Mouse (Mus musculus) heart, embryonic 10.5 days (tissue): Measurements from ENCODE around the gene Bbs9. TPM values are rescaled to one million over a fixed set of nuclear protein-coding genes. Genes with fewer than 3 reads are reported as not detected.
A peak's percentile ranks its signal among the peaks of the same experiment; 100 is the strongest.

Experiments used
- DNase-seq: peaks from one replicate; pipeline ENCODE4 v3.0.0-alpha.2; 2017; ENCODE audit warnings: low spot score
- H3K27ac ChIP-seq: fragments of 300-500 bp; sonication (generic); 2 replicates; pipeline ENCODE4 v1.5.1; 2016; ENCODE audit warnings: mild to moderate bottlenecking
- H3K27me3 ChIP-seq: fragments of 300-500 bp; sonication (generic); 2 replicates; pipeline ENCODE4 v1.6.1; 2016; ENCODE audit warnings: mild to moderate bottlenecking; ENCODE audit not compliant: poor library complexity, insufficient read depth, severe bottlenecking
- H3K36me3 ChIP-seq: fragments of 300-500 bp; sonication (generic); 2 replicates; pipeline ENCODE4 v1.6.1; 2016; ENCODE audit warnings: mild to moderate bottlenecking, moderate library complexity
- H3K4me1 ChIP-seq: fragments of 300-500 bp; sonication (generic); 2 replicates; pipeline ENCODE4 v1.6.1; 2016; ENCODE audit warnings: mild to moderate bottlenecking
- H3K4me3 ChIP-seq: fragments of 300-500 bp; sonication (generic); 2 replicates; pipeline ENCODE4 v1.5.1; 2016; ENCODE audit warnings: mild to moderate bottlenecking, moderate library complexity
- H3K9me3 ChIP-seq: fragments of 300-500 bp; sonication (generic); 2 replicates; pipeline ENCODE4 v1.6.1; 2016; ENCODE audit warnings: mild to moderate bottlenecking, moderate library complexity
- WGBS: fragments of 180-500 bp; shearing (Covaris S2); methylation state at CpG from one replicate; pipeline ENCODE4 v1.1.7; 2016; 5-methylcytosine and 5-hydroxymethylcytosine counted together
- polyA plus RNA-seq: library from polyadenylated mRNA; unstranded; fragments of >200 nt; fragmentation: Nextera tagmentation; extraction: Ambion mirVana; gene quantifications from 2 replicates; pipeline ENCODE4 v1.2.1, GENCODE M21; 2016

Bbs9 gene
- polyA plus RNA-seq, 1 experiment from 2014 or later = 6.7 TPM

GRCm38 (mm10) chr9:22732646-22733045 is 257.1 kb downstream of the Bbs9 start:
- Histone ChIP-seq H3K4me1 (no peaks in the 10 kb centered on the region), H3K27me3 (no peaks in the 10 kb centered on the region), H3K27ac (no peak overlapping the region), H3K36me3 (no peaks in the 10 kb centered on the region), H3K4me3 (no peak overlapping the region), H3K9me3 (no peaks in the 10 kb centered on the region)
- WGBS = 62% methylated on average over 1 of the region's 1 CpGs
- DNase-seq = no peak

DNA sequence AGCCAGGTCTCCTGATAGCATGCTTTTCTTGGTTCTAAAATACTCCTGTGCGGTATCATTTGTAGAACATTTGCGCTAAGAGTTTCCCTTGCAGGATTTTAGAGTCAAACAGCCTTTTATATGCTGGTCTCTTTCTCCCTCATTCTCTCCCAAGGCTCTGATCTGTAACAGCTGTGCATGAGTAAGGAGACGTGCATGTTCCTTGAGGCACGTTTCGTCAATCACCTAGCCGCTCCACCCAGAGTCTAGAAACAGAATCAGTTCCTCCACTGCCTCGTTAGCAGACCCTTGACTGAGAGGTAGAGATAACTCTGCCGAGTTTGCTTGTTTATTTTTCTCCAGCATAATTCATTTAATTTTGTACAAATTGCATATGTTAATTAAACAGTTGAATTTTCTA is 259.4 kb downstream of the Bbs9 start:
- H3K4me3 ChIP-seq = no peak overlapping the region
- no peaks in the 10 kb centered on the region for H3K27me3 ChIP-seq
- WGBS = 55% methylated on average over 8 of the region's 8 CpGs
- no peaks in the 10 kb centered on the region for H3K4me1 ChIP-seq
- no peaks in the 10 kb centered on the region for H3K36me3 ChIP-seq
- no peaks in the 10 kb centered on the region for H3K9me3 ChIP-seq
- H3K27ac ChIP-seq = no peak overlapping the region
- no peak for DNase-seq

- no peaks in the 10 kb centered on the region for H3K4me1 ChIP-seq
- WGBS = 73% methylated on average over 8 of the region's 8 CpGs
- no peak overlapping the region for H3K27ac ChIP-seq
- H3K4me3 ChIP-seq = no peak overlapping the region
- no peak for DNase-seq
- H3K27me3 ChIP-seq = no peaks in the 10 kb centered on the region
- no peaks in the 10 kb centered on the region for H3K9me3 ChIP-seq
- H3K36me3 ChIP-seq = no peaks in the 10 kb centered on the region
These were observed 259.9 kb downstream of the Bbs9 start for GRCm38 (mm10) chr9:22735385-22735784.

DNA sequence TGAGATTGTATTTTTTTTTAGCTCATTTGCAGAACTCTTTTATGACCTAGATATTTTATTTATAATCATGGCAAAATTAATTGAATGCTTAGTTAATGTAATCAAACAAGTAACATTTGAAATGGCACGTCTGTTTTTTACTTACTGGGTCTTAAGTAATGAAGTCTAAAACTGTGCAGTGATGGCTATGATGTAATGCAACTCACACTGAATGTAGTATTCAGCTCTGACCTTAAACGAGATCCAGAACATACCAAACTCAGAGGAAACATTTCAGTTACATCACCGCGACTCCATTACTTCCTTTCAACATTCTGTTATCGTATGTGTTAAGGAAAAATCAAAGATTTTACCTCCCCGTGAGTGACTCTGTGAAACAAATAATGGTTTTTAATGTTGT is 262.4 kb downstream of the Bbs9 start:
- Histone ChIP-seq H3K27ac (no peak overlapping the region), H3K4me1 (no peaks in the 10 kb centered on the region), H3K9me3 (no peaks in the 10 kb centered on the region), H3K27me3 (no peaks in the 10 kb centered on the region), H3K4me3 (no peak overlapping the region), H3K36me3 (no peaks in the 10 kb centered on the region)
- DNase-seq = no peak
- WGBS = 78% methylated on average over 6 of the region's 6 CpGs

DNA sequence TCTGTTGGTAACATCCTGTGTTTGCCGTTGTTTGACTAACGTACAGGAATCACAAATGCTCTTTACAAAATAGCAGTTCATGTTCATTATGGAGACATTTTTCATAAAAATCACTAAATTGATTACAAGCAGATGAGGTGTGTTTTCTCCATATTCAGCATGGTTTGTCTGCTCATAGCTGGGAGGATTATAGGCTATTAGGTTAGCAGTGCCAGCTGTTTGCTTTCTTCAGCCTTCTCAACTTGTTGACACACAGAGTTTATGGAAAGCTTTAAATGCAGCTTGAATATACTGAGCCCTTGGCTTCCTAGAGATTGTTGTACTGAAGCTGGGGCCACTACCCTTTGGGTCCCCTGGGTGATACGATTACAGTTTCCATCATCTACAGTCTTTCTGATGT is 263.3 kb downstream of the Bbs9 start:
- 89% methylated on average over 3 of the region's 3 CpGs for WGBS
- Histone ChIP-seq H3K4me3 (no peak overlapping the region), H3K27ac (no peak overlapping the region), H3K36me3 (no peaks in the 10 kb centered on the region), H3K4me1 (no peaks in the 10 kb centered on the region), H3K27me3 (no peaks in the 10 kb centered on the region), H3K9me3 (no peaks in the 10 kb centered on the region)
- no peak for DNase-seq

DNA sequence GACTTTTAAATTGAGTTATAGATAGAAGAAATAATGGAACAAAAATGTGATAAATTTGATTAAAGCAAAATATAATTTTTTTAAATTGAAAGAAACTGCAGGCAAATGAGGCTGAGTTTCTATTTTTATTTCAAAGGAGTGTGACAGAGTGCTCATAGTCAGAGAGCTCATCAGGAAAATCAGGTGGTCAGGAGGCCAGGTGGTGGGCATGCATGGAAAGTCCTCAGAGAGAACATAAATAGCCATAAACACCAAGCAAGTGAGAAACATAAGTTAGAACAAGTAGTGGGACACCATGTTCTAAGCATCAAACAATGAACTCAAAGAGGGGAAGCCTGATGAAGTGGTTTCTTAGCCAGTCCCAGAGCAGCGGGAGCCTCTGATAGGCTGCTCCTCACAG is 266.5 kb downstream of the Bbs9 start:
- 81% methylated on average over 1 of the region's 1 CpGs for WGBS
- Histone ChIP-seq H3K36me3 (no peaks in the 10 kb centered on the region), H3K27ac (no peak overlapping the region)

DNA sequence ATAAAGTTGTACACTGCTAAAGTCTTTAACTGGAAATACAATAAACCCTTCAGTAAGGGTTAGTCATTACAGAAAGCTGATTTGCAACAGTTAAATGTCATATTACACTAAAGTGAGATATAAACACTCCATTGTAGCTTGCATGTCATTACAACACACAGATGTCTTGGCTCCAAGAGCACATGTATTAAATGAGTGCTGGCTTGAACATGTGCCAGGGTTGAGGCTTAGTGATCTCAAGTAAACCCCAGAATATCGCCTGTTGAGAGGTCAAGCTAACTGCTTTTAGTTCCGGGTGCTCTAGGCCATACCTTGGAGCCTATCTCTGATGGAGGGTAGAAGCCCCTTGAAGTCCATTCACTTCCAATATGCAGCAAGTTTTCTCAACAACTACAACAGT is 273.1 kb downstream of the Bbs9 start:
- WGBS = 79% methylated on average over 2 of the region's 2 CpGs
- no peaks in the 10 kb centered on the region for H3K9me3 ChIP-seq
- H3K27ac ChIP-seq = no peak overlapping the region
- no peak overlapping the region for H3K4me3 ChIP-seq
- peaks cover 17% of the 10 kb centered on the region for H3K4me1 ChIP-seq
- H3K27me3 ChIP-seq = no peaks in the 10 kb centered on the region
- DNase-seq = no peak
- H3K36me3 ChIP-seq = no peaks in the 10 kb centered on the region

More for the DNA sequence above, 266.5 kb downstream of the Bbs9 start:
- no peak for DNase-seq
- Histone ChIP-seq H3K4me1 (no peaks in the 10 kb centered on the region), H3K27me3 (no peaks in the 10 kb centered on the region), H3K4me3 (no peak overlapping the region), H3K9me3 (no peaks in the 10 kb centered on the region)

GRCm38 (mm10) chr9:22750779-22751545 is 275.4 kb downstream of the Bbs9 start:
- 64% methylated on average over 17 of the region's 17 CpGs for WGBS
- Histone ChIP-seq H3K4me3 (no peak overlapping the region), H3K27ac (peak overlapping the region; percentile 36; the same call in 1 of the 2 replicates), H3K9me3 (no peaks in the 10 kb centered on the region), H3K4me1 (peaks cover 17% of the 10 kb centered on the region), H3K27me3 (no peaks in the 10 kb centered on the region), H3K36me3 (no peaks in the 10 kb centered on the region)
- no peak for DNase-seq

- Histone ChIP-seq H3K27ac (no peak overlapping the region), H3K27me3 (no peaks in the 10 kb centered on the region), H3K36me3 (no peaks in the 10 kb centered on the region), H3K4me1 (peaks cover 17% of the 10 kb centered on the region), H3K9me3 (no peaks in the 10 kb centered on the region), H3K4me3 (no peak overlapping the region)
- DNase-seq = no peak
These were observed 276.0 kb downstream of the Bbs9 start for GRCm38 (mm10) chr9:22751546-22751929.

GRCm38 (mm10) chr9:22754081-22754672 is 278.7 kb downstream of the Bbs9 start:
- no peaks in the 10 kb centered on the region for H3K9me3 ChIP-seq
- H3K27ac ChIP-seq = no peak overlapping the region
- WGBS = 75% methylated on average over 6 of the region's 6 CpGs
- DNase-seq = no peak
- no peaks in the 10 kb centered on the region for H3K36me3 ChIP-seq
- no peaks in the 10 kb centered on the region for H3K27me3 ChIP-seq
- 0 out of 2 replicates have a peak, but pooled peaks cover 6% of the 10 kb centered on the region for H3K4me1 ChIP-seq
- no peak overlapping the region for H3K4me3 ChIP-seq

- Histone ChIP-seq H3K36me3 (no peaks in the 10 kb centered on the region), H3K4me1 (no peaks in the 10 kb centered on the region), H3K27ac (no peak overlapping the region), H3K27me3 (no peaks in the 10 kb centered on the region), H3K9me3 (no peaks in the 10 kb centered on the region), H3K4me3 (no peak overlapping the region)
- 69% methylated on average over 3 of the region's 3 CpGs for WGBS
- no peak for DNase-seq
These were observed 283.0 kb downstream of the Bbs9 start for GRCm38 (mm10) chr9:22758487-22758886.

DNA sequence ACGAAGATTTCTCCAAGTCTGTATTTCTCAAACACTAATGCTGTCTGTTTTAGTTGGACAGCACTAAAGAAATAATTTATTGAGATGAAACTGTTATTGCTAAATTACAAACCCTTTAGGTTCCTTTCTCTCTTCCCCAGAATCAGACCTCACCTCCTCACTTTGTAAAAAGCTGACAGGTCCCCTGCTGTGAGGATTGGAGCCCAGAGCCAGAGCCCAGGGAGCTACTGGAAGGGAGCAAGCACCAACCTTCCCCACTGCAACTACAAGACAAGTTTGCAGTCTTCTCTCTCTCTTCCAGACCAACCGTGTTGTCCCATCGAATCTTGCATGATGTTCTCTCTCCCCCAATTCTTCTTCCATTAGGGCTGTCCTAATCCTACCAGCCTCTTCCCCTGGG is 283.7 kb downstream of the Bbs9 start:
- 49% methylated on average over 3 of the region's 3 CpGs for WGBS
- H3K36me3 ChIP-seq = no peaks in the 10 kb centered on the region
- no peaks in the 10 kb centered on the region for H3K4me1 ChIP-seq
- no peak for DNase-seq
- no peak overlapping the region for H3K27ac ChIP-seq
- no peaks in the 10 kb centered on the region for H3K9me3 ChIP-seq
- no peaks in the 10 kb centered on the region for H3K27me3 ChIP-seq
- H3K4me3 ChIP-seq = no peak overlapping the region

GRCm38 (mm10) chr9:22760376-22760775 is 284.9 kb downstream of the Bbs9 start:
- no peak for DNase-seq
- H3K27ac ChIP-seq = no peak overlapping the region
- H3K4me3 ChIP-seq = no peak overlapping the region
- no peaks in the 10 kb centered on the region for H3K4me1 ChIP-seq
- no peaks in the 10 kb centered on the region for H3K9me3 ChIP-seq
- whole genome bisulfite sequencing = 79% methylated on average over 4 of the region's 4 CpGs
- no peaks in the 10 kb centered on the region for H3K36me3 ChIP-seq
- no peaks in the 10 kb centered on the region for H3K27me3 ChIP-seq

GRCm38 (mm10) chr9:22761487-22761886 is 286.0 kb downstream of the Bbs9 start:
- Histone ChIP-seq H3K36me3 (no peaks in the 10 kb centered on the region), H3K27ac (no peak overlapping the region), H3K9me3 (no peaks in the 10 kb centered on the region), H3K4me1 (no peaks in the 10 kb centered on the region), H3K4me3 (no peak overlapping the region), H3K27me3 (no peaks in the 10 kb centered on the region)
- WGBS = 76% methylated on average over 8 of the region's 8 CpGs
- no peak for DNase-seq
